Mouse (Mus musculus) embryo, embryonic 11.5 days (tissue): ENCODE data around the gene B4galnt4.

ENCODE experiments used
- DNase-seq: peaks from one replicate; pipeline ENCODE4 v3.0.0-alpha.2; 2012; ENCODE audit warnings: low read depth, low spot score

Gene B4galnt4

GRCm38 (mm10) chr7:141072017-141072745 lies 11.3 kb downstream of the B4galnt4 start:
- DNase-seq, result no peak

- DNase-seq, result no peak
These were observed 12.9 kb downstream of the B4galnt4 start for GRCm38 (mm10) chr7:141073782-141074181.

GRCm38 (mm10) chr7:141077841-141078240 lies 16.9 kb downstream of the B4galnt4 start, which contains the start of gene Pkp3:
Gene Pkp3 (plus strand): TSS chr7:141078218.
- no peak for DNase-seq

- no peak for DNase-seq
These were observed 18.0 kb downstream of the B4galnt4 start for GRCm38 (mm10) chr7:141078876-141079275.

GRCm38 (mm10) chr7:141079481-141080449 lies 18.9 kb downstream of the B4galnt4 start:
- no peak for DNase-seq

GRCm38 (mm10) chr7:141087894-141088293 lies 27.0 kb downstream of the B4galnt4 start:
- DNase-seq, result no peak

GRCm38 (mm10) chr7:141088473-141088872 lies 27.6 kb downstream of the B4galnt4 start:
- DNase-seq, result no peak

- no peak for DNase-seq
These were observed 29.3 kb downstream of the B4galnt4 start for GRCm38 (mm10) chr7:141090228-141090627.

- peak; percentile 69 for DNase-seq
These were observed 31.3 kb downstream of the B4galnt4 start for GRCm38 (mm10) chr7:141092051-141092735.

GRCm38 (mm10) chr7:141093950-141094349 lies 33.0 kb downstream of the B4galnt4 start:
- no peak for DNase-seq

GRCm38 (mm10) chr7:141094487-141095205 lies 33.7 kb downstream of the B4galnt4 start:
- no peak for DNase-seq

- DNase-seq, result no peak
These were observed 35.1 kb downstream of the B4galnt4 start for GRCm38 (mm10) chr7:141096021-141096420.

- no peak for DNase-seq
These were observed 35.7 kb downstream of the B4galnt4 start for GRCm38 (mm10) chr7:141096649-141097056.

GRCm38 (mm10) chr7:141097177-141097576 lies 36.3 kb downstream of the B4galnt4 start:
- no peak for DNase-seq

GRCm38 (mm10) chr7:141099911-141100691 lies 39.2 kb downstream of the B4galnt4 start, which contains the start of gene Sigirr:
Gene Sigirr (minus strand): TSS chr7:141100572.
- DNase-seq, result no peak

- DNase-seq, result no peak
These were observed 42.3 kb downstream of the B4galnt4 start for GRCm38 (mm10) chr7:141103161-141103560.

GRCm38 (mm10) chr7:141115874-141116273 lies 55.0 kb downstream of the B4galnt4 start:
- DNase-seq, result no peak

- no peak for DNase-seq
These were observed 56.7 kb downstream of the B4galnt4 start, which contains the start of gene Ano9 for GRCm38 (mm10) chr7:141117636-141118035. Gene Ano9 (minus strand): TSS chr7:141117806.

- no peak for DNase-seq
These were observed 58.6 kb downstream of the B4galnt4 start for GRCm38 (mm10) chr7:141119487-141119886.

- DNase-seq, result no peak
These were observed 59.7 kb downstream of the B4galnt4 start for GRCm38 (mm10) chr7:141120605-141121004.
